Mouse (Mus musculus) hindbrain, embryonic 11.5 days (tissue): ENCODE measurements around the gene Ube2e2. TPM values are rescaled to one million over a fixed set of nuclear protein-coding genes. Genes with fewer than 3 reads are reported as not detected.

ENCODE experiments used
- ATAC-seq: fragments of 200-750 bp; cut with Nextera tagmentation; 2 replicates; pipeline ENCODE4 v1.8.0; 2017; ENCODE audit warnings: mild to moderate bottlenecking, moderate TSS enrichment, moderate library complexity; ENCODE audit not compliant: low FRiP score
- DNase-seq: peaks from one replicate; pipeline ENCODE4 v3.0.0-alpha.2; 2015; ENCODE audit warnings: low spot score
- H3K27ac ChIP-seq: fragments of 300-500 bp; sonication (generic); 2 replicates; pipeline ENCODE4 v1.5.1; 2014; ENCODE audit warnings: mild to moderate bottlenecking, low read depth, low read length
- H3K27me3 ChIP-seq: fragments of 300-500 bp; sonication (generic); 2 replicates; pipeline ENCODE4 v1.6.1; 2014; ENCODE audit warnings: mild to moderate bottlenecking, low read length, moderate library complexity, mixed read lengths; ENCODE audit not compliant: control insufficient read depth, insufficient read depth
- H3K36me3 ChIP-seq: fragments of 300-500 bp; sonication (generic); 2 replicates; pipeline ENCODE4 v1.6.1; 2014; ENCODE audit warnings: mild to moderate bottlenecking, low read length, moderate library complexity, mixed read lengths; ENCODE audit not compliant: control insufficient read depth, insufficient read depth
- H3K4me1 ChIP-seq: fragments of 300-500 bp; sonication (generic); replicated peaks from 2 replicates; pipeline ENCODE4 v1.6.1; 2014; ENCODE audit warnings: low read length, mixed read lengths; ENCODE audit not compliant: control insufficient read depth, insufficient read depth
- H3K4me2 ChIP-seq: fragments of 300-500 bp; sonication (generic); replicated peaks from 2 replicates; pipeline ENCODE4 v1.6.1; 2014; ENCODE audit warnings: mild to moderate bottlenecking, low read depth, low read length
- H3K4me3 ChIP-seq: fragments of 300-500 bp; sonication (generic); 2 replicates; pipeline ENCODE4 v1.5.1; 2014; ENCODE audit warnings: low read depth, low read length
- H3K9ac ChIP-seq: fragments of 300-500 bp; sonication (generic); 2 replicates; pipeline ENCODE4 v1.6.1; 2014; ENCODE audit warnings: low read depth, low read length
- H3K9me3 ChIP-seq: fragments of 300-500 bp; sonication (generic); 2 replicates; pipeline ENCODE4 v1.6.1; 2016; ENCODE audit warnings: low read length; ENCODE audit not compliant: control insufficient read depth
- WGBS: fragments of 180-500 bp; shearing (Covaris S2); extraction: QIAGEN DNeasy Blood & Tissue Kit; methylation state at CpG from one replicate; pipeline ENCODE4 v1.1.7; 2014; 5-methylcytosine and 5-hydroxymethylcytosine counted together
- polyA plus RNA-seq: library from polyadenylated mRNA; unstranded; fragments of >200 nt; fragmentation: Nextera tagmentation; extraction: Ambion mirVana; gene quantifications from 2 replicates; pipeline ENCODE4 v1.2.1, GENCODE M21; 2014

Ube2e2 gene
- polyA plus RNA-seq, 1 experiment from 2014 or later: 52.5 TPM

DNA sequence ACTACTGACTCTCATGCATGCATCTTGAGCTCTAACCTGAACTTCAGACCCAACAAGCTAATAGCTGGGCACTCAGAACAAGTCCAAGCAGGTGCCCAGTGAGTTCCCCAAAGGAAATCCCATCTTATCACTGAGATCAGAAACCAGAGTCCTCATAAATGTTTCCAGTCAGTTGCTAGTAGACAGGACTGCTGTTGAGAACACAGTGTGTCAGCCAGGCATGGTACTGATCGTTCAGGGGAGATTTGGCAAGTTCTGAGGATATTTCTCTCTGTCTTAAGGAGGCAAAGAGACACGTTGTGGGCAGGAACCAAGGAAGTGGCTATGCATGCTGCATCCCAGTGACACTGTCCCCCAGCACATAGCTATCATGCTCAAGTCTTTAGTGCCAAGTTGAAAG is 275.5 kb downstream of the Ube2e2 start:
- WGBS: 77% methylated on average over 2 of the region's 2 CpGs
- DNase-seq: no peak

DNA sequence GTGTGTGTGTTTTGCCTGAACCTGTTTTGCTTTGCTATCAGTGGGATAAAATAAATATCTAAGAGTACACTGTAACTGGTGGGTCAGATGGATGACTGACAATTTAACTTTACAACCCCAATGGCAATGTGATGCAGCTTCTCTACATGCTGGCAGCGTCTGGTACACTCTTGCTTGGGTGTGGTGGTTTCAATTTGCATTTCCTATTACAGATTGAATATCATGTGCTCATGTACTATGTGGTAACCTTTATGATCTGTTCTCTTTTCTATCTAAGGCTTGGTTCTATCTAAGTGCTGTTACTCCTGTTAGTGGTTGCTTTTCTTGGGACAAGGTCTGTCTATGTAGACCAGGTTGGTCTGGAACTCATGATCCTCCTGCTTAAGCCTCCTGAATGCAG is 292.1 kb downstream of the Ube2e2 start:
- Histone ChIP-seq H3K27me3 (no peaks in the 10 kb centered on the region), H3K4me2 (no peak overlapping the region), H3K27ac (no peak overlapping the region), H3K9me3 (no peaks in the 10 kb centered on the region), H3K9ac (no peak overlapping the region), H3K4me1 (no peaks in the 10 kb centered on the region), H3K4me3 (no peak overlapping the region), H3K36me3 (no peaks in the 10 kb centered on the region)
- WGBS: 82% methylated on average over 1 of the region's 1 CpGs
- DNase-seq (no peak), ATAC-seq (no peak)

More for the DNA sequence above, 275.5 kb downstream of the Ube2e2 start:
- H3K27ac ChIP-seq: no peak overlapping the region
- H3K4me3 ChIP-seq: no peak overlapping the region
- ATAC-seq: no peak
- H3K9me3 ChIP-seq: no peaks in the 10 kb centered on the region
- no peaks in the 10 kb centered on the region for H3K36me3 ChIP-seq
- H3K27me3 ChIP-seq: no peaks in the 10 kb centered on the region
- H3K4me2 ChIP-seq: no peak overlapping the region
- no peaks in the 10 kb centered on the region for H3K4me1 ChIP-seq
- no peak overlapping the region for H3K9ac ChIP-seq

DNA sequence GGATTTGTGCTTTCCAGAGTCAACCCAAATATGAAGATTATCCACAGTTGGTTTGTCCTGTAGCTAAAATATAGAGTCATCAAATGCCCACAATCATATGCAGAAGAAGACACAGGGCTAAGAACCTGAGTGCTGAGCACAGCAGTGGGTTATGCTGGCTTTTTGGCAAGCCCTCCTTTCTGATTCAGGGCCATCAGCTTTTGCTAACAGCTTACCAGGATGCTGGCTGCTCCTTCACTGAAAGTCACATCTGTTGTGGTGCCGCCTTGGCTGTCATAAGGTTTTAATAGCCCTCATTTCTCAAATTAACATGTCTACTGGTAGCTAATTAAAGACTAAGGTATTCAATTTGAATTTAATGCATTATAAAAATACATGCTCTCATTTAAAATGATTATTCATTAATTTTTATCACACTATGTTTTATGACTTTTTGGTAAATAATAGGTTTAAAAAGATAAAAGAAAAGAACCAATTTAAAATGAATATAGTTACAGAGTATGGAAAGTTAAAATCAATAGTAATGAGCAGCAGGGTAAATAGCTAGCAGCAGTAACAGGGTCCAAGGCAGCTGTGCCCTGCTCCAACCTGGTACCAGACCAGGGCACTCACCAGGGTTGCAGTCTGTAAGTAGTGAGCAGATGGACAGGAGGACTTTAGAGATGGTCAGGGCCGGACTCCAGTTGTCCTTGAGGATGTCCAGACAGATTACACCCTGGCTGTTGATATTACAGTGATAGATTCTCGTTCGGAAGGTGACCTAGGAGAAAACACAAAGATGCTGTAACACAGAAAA is 307.6 kb downstream of the Ube2e2 start:
- 80% methylated on average over 4 of the region's 4 CpGs for WGBS

DNA sequence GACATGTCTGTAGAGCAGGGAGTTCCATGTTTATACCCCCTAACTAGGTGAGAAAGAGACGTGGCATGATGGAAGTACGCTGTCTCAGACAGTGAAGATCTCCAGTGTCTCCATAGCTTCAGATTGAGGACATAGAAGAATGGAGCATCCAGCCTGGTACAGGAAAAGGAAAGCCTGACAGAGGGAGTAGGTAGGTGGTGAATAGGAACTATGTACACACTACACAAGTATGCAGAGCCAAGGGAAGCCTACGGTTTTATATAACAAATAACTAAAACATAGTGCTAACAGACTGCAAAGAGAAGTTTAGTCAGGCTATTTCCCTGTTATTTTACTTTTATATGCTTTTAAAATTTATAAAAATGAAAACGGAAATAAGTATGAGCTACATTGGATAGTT is 312.3 kb downstream of the Ube2e2 start:
- no peaks in the 10 kb centered on the region for H3K9me3 ChIP-seq
- no peaks in the 10 kb centered on the region for H3K36me3 ChIP-seq
- DNase-seq (no peak), ATAC-seq (no peak)
- H3K4me1 ChIP-seq: no peaks in the 10 kb centered on the region
- no peak overlapping the region for H3K4me2 ChIP-seq
- 86% methylated on average over 4 of the region's 4 CpGs for WGBS
- H3K9ac ChIP-seq: no peak overlapping the region
- H3K27me3 ChIP-seq: peaks cover 3% of the 10 kb centered on the region; the same call in 1 of the 2 replicates
- H3K27ac ChIP-seq: no peak overlapping the region
- no peak overlapping the region for H3K4me3 ChIP-seq

More for the DNA sequence above, 307.6 kb downstream of the Ube2e2 start:
- H3K9ac ChIP-seq: no peak overlapping the region
- no peaks in the 10 kb centered on the region for H3K9me3 ChIP-seq
- H3K4me3 ChIP-seq: no peak overlapping the region
- H3K27me3 ChIP-seq: no peaks in the 10 kb centered on the region
- H3K4me1 ChIP-seq: no peaks in the 10 kb centered on the region
- DNase-seq (no peak), ATAC-seq (no peak)
- no peak overlapping the region for H3K4me2 ChIP-seq
- no peaks in the 10 kb centered on the region for H3K36me3 ChIP-seq
- no peak overlapping the region for H3K27ac ChIP-seq

DNA sequence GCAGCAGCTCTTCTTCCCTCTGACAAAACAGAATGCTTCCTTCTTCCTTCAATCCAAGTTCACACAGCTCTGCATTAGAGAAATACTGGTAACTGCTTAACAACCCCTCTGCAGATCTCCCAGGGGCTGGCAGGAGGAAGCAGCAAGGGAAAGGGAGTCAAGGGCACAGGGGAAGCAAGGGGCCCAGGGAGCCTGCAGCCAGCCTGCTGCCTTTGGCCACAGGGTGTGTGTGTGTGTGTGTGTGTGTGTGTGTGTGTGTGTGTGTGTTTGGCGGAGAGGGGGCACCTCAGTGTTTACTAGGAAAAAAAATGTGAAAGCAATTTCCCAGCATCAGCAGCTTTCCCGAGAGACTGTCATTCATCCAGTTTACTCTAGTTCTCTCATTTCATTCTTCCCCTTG is 319.3 kb downstream of the Ube2e2 start:
- H3K27ac ChIP-seq: no peak overlapping the region
- H3K4me3 ChIP-seq: no peak overlapping the region
- no peak for DNase-seq
- no peak overlapping the region for H3K9ac ChIP-seq
- peaks cover 25% of the 10 kb centered on the region for H3K27me3 ChIP-seq
- no peaks in the 10 kb centered on the region for H3K9me3 ChIP-seq
- H3K36me3 ChIP-seq: no peaks in the 10 kb centered on the region
- no peak overlapping the region for H3K4me2 ChIP-seq
- 63% methylated on average over 1 of the region's 2 CpGs for WGBS
- H3K4me1 ChIP-seq: no peaks in the 10 kb centered on the region
- ATAC-seq: no peak

DNA sequence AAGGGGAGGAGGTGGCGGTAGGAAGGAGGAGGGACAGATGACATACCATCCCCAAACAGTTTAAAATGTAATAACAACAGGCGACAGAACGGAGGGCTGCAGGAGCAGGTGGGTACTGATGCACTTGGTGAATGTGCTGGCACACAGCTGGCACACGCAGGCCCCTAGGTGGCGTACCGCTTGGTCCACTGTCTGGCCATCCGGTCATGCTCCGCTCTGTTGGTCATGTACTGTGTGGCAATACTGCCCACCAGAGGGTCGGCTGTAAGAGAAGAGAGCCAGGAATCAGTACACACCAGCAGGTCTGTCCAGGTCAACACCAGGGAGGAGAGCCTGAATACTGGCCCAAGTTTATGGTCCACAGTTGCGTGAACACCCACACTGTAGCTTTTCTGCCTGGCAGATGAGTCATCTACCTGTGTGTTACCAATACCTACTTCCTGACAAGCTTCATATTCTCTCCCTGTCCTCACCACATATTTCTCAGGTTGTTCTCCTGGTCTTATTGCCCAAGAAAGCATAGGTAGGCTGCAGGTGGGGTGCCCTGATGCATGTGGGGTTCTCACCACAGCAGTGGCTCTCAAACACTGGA is 319.8 kb downstream of the Ube2e2 start:
- Histone ChIP-seq H3K4me1 (no peaks in the 10 kb centered on the region), H3K9me3 (no peaks in the 10 kb centered on the region), H3K4me2 (no peak overlapping the region), H3K27ac (no peak overlapping the region), H3K4me3 (no peak overlapping the region), H3K27me3 (peaks cover 27% of the 10 kb centered on the region), H3K36me3 (no peaks in the 10 kb centered on the region), H3K9ac (no peak overlapping the region)
- 84% methylated on average over 10 of the region's 10 CpGs for WGBS
- DNase-seq (no peak), ATAC-seq (peak; percentile 55)

DNA sequence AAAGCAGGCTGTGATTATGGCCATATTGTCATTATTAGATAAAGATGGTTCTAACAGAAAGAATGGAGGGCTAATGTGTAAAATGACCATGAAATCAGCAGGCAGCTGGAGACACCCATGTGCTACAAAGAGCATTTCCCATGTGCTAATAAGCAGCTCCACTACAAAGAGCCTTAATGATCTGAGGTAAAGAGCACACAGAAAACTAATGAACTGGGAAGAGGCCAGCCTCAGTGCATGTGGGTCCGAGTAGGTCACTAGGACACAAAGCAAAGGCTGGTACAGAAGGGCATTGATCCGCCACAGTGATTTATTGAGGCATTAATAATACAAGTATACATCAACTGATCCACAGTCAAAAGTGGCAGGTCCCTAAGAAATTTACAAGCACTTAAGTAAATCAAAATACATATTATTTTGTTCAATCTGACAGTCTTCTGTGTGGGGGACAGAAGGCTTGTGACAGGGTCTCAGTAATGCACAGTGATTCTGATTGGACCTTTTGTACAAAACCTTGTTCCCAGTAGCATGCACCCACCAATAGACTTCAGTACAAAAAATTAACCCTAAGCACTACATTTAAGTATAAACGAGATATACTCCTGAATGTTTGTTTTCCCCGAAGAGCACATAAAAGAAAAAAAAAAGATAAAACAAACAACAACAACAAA is 320.6 kb downstream of the Ube2e2 start:
- H3K27ac ChIP-seq: no peak overlapping the region
- H3K4me1 ChIP-seq: no peaks in the 10 kb centered on the region

DNA sequence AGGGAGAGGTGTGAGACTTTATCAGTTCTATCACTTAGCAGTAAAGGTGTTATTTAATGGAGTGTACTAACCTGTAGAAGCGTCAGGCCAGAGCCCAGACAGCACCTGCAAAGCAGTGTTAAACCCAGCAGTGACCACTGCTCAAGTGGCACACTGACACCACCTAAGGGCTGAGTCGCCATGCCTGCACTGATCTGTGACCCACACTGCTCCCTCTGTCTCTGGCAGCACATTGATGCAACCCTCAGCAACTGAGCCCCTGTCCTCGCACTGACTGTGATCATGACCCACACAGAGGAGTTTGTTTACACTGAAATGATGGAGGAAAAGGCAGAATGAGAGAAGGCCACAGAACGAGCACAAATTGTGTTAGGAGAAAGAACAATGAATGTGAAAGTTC is 321.2 kb downstream of the Ube2e2 start:
- H3K9me3 ChIP-seq: no peaks in the 10 kb centered on the region
- H3K27me3 ChIP-seq: peaks cover 25% of the 10 kb centered on the region
- no peak overlapping the region for H3K4me2 ChIP-seq
- H3K4me1 ChIP-seq: no peaks in the 10 kb centered on the region
- peak overlapping the region; percentile 30; the same call in 1 of the 2 replicates for H3K27ac ChIP-seq
- no peak overlapping the region for H3K9ac ChIP-seq
- 45% methylated on average over 4 of the region's 4 CpGs for WGBS
- DNase-seq: no peak
- no peak overlapping the region for H3K4me3 ChIP-seq
- no peaks in the 10 kb centered on the region for H3K36me3 ChIP-seq
- ATAC-seq: peak; percentile 79

More for the DNA sequence above, 320.6 kb downstream of the Ube2e2 start:
- Histone ChIP-seq H3K4me2 (no peak overlapping the region), H3K36me3 (no peaks in the 10 kb centered on the region), H3K27me3 (peaks cover 27% of the 10 kb centered on the region), H3K9ac (no peak overlapping the region), H3K4me3 (no peak overlapping the region), H3K9me3 (no peaks in the 10 kb centered on the region)
- DNase-seq (peak; percentile 30), ATAC-seq (peak; percentile 93)
- 55% methylated on average over 4 of the region's 4 CpGs for WGBS
